Mouse (Mus musculus): ENCODE measurements around the gene Mical3.

DNA sequence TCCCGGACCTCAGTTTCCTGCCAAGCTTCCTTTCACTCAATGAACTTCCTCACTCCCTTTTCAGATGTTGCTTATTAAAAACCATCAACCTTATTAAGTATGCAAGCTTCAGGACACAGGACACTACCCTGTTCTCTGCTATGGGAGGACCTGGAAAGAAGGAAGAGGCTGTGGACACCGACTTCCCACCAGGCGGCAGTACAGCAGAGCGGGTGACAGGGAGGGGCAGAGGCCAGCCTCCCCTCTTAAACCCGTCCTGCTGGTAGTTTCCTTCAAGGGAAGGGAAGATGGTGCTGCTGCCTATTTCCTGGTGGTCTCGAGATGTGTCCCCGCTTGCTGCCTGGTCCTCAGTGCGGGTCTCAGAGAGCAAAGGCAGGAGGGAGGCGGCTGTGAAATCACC lies 117.0 kb downstream of the Mical3 start:
- peak; percentile 83 for TF ChIP-seq CTCF (IDR thresholded peaks at IDR 0.05; ENCODE audit: low read depth)
- no peak for TF ChIP-seq EP300 (IDR thresholded peaks at IDR 0.05; ENCODE audit: low read depth)

All from heart, postnatal 0 days (tissue).